Mouse (Mus musculus) CH12.LX (cell line): Measurements from ENCODE around the gene Gm21983. TPM values are rescaled to one million over a fixed set of nuclear protein-coding genes. Genes with fewer than 3 reads are reported as not detected.
A peak's percentile ranks its signal among the peaks of the same experiment; 100 is the strongest.

Experiments used
- DNase-seq: peaks from one replicate; pipeline ENCODE4 v3.0.0-alpha.2; 2013; ENCODE audit errors: extremely low read depth
- H3K27ac ChIP-seq: 2 replicates; pipeline ENCODE4 v1.5.1; 2012; ENCODE audit warnings: low read depth, mild to moderate bottlenecking, control low read depth, moderate library complexity; ENCODE audit not compliant: insufficient read depth
- H3K27me3 ChIP-seq: replicated peaks from 2 replicates; pipeline ENCODE3; 2012; ENCODE audit warnings: inconsistent platforms
- H3K36me3 ChIP-seq, 2 experiments: replicated peaks in 1 of 2; 2 replicates each; pipeline versions ENCODE3 to v1.6.1; 2012; ENCODE audit warnings: inconsistent platforms in 1 of 2, low read length in 1 of 2, mild to moderate bottlenecking in 1 of 2, mixed read lengths in 1 of 2, moderate library complexity in 1 of 2; ENCODE audit not compliant: control insufficient read depth in 1 of 2, insufficient read depth in 1 of 2
- H3K4me1 ChIP-seq, 2 experiments: 2 replicates each; pipeline ENCODE4 v1.6.1; 2012; ENCODE audit warnings: inconsistent platforms in 1 of 2, moderate library complexity in 1 of 2; ENCODE audit not compliant: insufficient read depth in 2 of 2, control insufficient read depth in 1 of 2
- H3K4me2 ChIP-seq: 2 replicates; pipeline ENCODE4 v1.6.1; 2012; ENCODE audit warnings: low read depth, mild to moderate bottlenecking, control low read depth; ENCODE audit not compliant: poor library complexity, insufficient read depth, severe bottlenecking
- H3K4me3 ChIP-seq, 3 experiments: fragments of 150-350 bp in 1 of 3; sonication (generic) in 1 of 3; replicated peaks in 1 of 3; 2 replicates each; pipeline versions ENCODE3 to v1.5.1; 2011 to 2012; ENCODE audit warnings: low read depth in 2 of 3, low read length in 2 of 3, mild to moderate bottlenecking in 2 of 3, moderate library complexity in 2 of 3, control low read depth in 1 of 3, improper control_type of control experiment in 1 of 3, inconsistent platforms in 1 of 3, mixed read lengths in 1 of 3; ENCODE audit not compliant: poor library complexity in 1 of 3
- H3K79me2 ChIP-seq: replicated peaks from 2 replicates; pipeline ENCODE4 v1.6.1; 2012; ENCODE audit warnings: mild to moderate bottlenecking, moderate library complexity; ENCODE audit not compliant: control insufficient read depth, poor library complexity, insufficient read depth, severe bottlenecking; ENCODE audit errors: extremely low read depth
- H3K9ac ChIP-seq: 2 replicates; pipeline ENCODE4 v1.6.1; 2012; ENCODE audit warnings: low read depth, mild to moderate bottlenecking, control low read depth, moderate library complexity; ENCODE audit not compliant: insufficient read depth
- H3K9me3 ChIP-seq: replicated peaks from 2 replicates; pipeline ENCODE3; 2012; ENCODE audit warnings: low read length, inconsistent platforms, mixed read lengths
- BHLHE40 ChIP-seq: IDR thresholded peaks from 2 replicates; pipeline ENCODE4 v1.6.1; 2011; ENCODE audit warnings: mild to moderate bottlenecking, low read depth, low read length, improper control_type of control experiment
- CHD1 ChIP-seq: IDR thresholded peaks from 2 replicates; pipeline ENCODE4 v1.6.1; 2012; ENCODE audit warnings: low read depth, low read length, improper control_type of control experiment, inconsistent platforms
- CHD2 ChIP-seq: IDR thresholded peaks from 2 replicates; pipeline ENCODE4 v1.6.1; 2011; ENCODE audit warnings: low read length, improper control_type of control experiment
- CTCF ChIP-seq, 2 experiments: IDR thresholded peaks in 1 of 2; conservative IDR thresholded peaks in 1 of 2; 2 replicates each; pipeline ENCODE4 v1.5.1; 2011 to 2012; ENCODE audit warnings: low read depth in 2 of 2, low read length in 2 of 2, improper control_type of control experiment in 1 of 2, inconsistent platforms in 1 of 2, mild to moderate bottlenecking in 1 of 2, moderate library complexity in 1 of 2
- ELF1 ChIP-seq: IDR thresholded peaks from 2 replicates; pipeline ENCODE4 v1.6.1; 2014; ENCODE audit warnings: low read depth, mild to moderate bottlenecking, inconsistent platforms, low read length, improper control_type of control experiment
- EP300 ChIP-seq: IDR thresholded peaks from 2 replicates; pipeline ENCODE4 v1.6.1; 2011; ENCODE audit warnings: low read length, improper control_type of control experiment
- ETS1 ChIP-seq: conservative IDR thresholded peaks from 2 replicates; pipeline ENCODE4 v1.6.1; 2012; ENCODE audit warnings: low read depth, mild to moderate bottlenecking, inconsistent platforms, low read length, improper control_type of control experiment, moderate library complexity
- GABPA ChIP-seq: IDR thresholded peaks from 2 replicates; pipeline ENCODE4 v1.6.1; 2012; ENCODE audit warnings: low read depth, low read length, improper control_type of control experiment, inconsistent platforms; ENCODE audit not compliant: insufficient replicate concordance
- HCFC1 ChIP-seq: IDR thresholded peaks from 2 replicates; pipeline ENCODE4 v1.6.1; 2012; ENCODE audit warnings: low read depth, mild to moderate bottlenecking, inconsistent platforms, low read length, improper control_type of control experiment
- JUN ChIP-seq: IDR thresholded peaks from 2 replicates; pipeline ENCODE4 v1.6.1; 2011; ENCODE audit warnings: low read depth, mild to moderate bottlenecking, low read length, improper control_type of control experiment, moderate library complexity; ENCODE audit not compliant: insufficient read depth
- JUND ChIP-seq: conservative IDR thresholded peaks from 2 replicates; pipeline ENCODE4 v1.6.1; 2011; ENCODE audit warnings: low read depth, low read length, improper control_type of control experiment
- KAT2A ChIP-seq: IDR thresholded peaks from 2 replicates; pipeline ENCODE4 v1.6.1; 2012; ENCODE audit warnings: low read length, improper control_type of control experiment, inconsistent platforms; ENCODE audit not compliant: insufficient replicate concordance
- MAFK ChIP-seq: IDR thresholded peaks from 2 replicates; pipeline ENCODE4 v1.6.1; 2011; ENCODE audit warnings: low read length, improper control_type of control experiment; ENCODE audit not compliant: insufficient replicate concordance
- MAX ChIP-seq: IDR thresholded peaks from 2 replicates; pipeline ENCODE4 v1.6.1; 2011; ENCODE audit warnings: low read length, improper control_type of control experiment
- MEF2A ChIP-seq: IDR thresholded peaks from 2 replicates; pipeline ENCODE4 v1.6.1; 2014; ENCODE audit warnings: low read depth, mild to moderate bottlenecking, inconsistent platforms, low read length, improper control_type of control experiment, borderline replicate concordance
- MYC ChIP-seq: IDR thresholded peaks from 2 replicates; pipeline ENCODE4 v1.6.1; 2011; ENCODE audit warnings: low read depth, mild to moderate bottlenecking, improper control_type of control experiment, low read length
- NELFE ChIP-seq: IDR thresholded peaks from 2 replicates; pipeline ENCODE4 v1.6.1; 2011; ENCODE audit warnings: low read depth, low read length, improper control_type of control experiment
- NRF1 ChIP-seq: IDR thresholded peaks from 2 replicates; pipeline ENCODE4 v1.6.1; 2014; ENCODE audit warnings: low read depth, mild to moderate bottlenecking, inconsistent platforms, low read length, improper control_type of control experiment, moderate library complexity
- PAX5 ChIP-seq: IDR thresholded peaks from 2 replicates; pipeline ENCODE4 v1.6.1; 2012; ENCODE audit warnings: low read length, inconsistent platforms, mixed read lengths
- POLR2A ChIP-seq: IDR thresholded peaks from 2 replicates; pipeline ENCODE4 v1.6.1; 2011; ENCODE audit warnings: low read depth, mild to moderate bottlenecking, improper control_type of control experiment, low read length
- SIN3A ChIP-seq: IDR thresholded peaks from 2 replicates; pipeline ENCODE4 v1.6.1; 2012; ENCODE audit warnings: low read length, improper control_type of control experiment, inconsistent platforms
- TBP ChIP-seq: conservative IDR thresholded peaks from 2 replicates; pipeline ENCODE4 v1.6.1; 2011; ENCODE audit warnings: low read depth, low read length, improper control_type of control experiment
- USF2 ChIP-seq: conservative IDR thresholded peaks from 2 replicates; pipeline ENCODE4 v1.6.1; 2011; ENCODE audit warnings: low read depth, low read length, improper control_type of control experiment
- ZC3H11A ChIP-seq: IDR thresholded peaks from 2 replicates; pipeline ENCODE4 v1.6.1; 2012; ENCODE audit warnings: low read depth, mild to moderate bottlenecking, inconsistent platforms, low read length, improper control_type of control experiment
- ZKSCAN1 ChIP-seq: IDR thresholded peaks from 2 replicates; pipeline ENCODE4 v1.6.1; 2012; ENCODE audit warnings: low read depth, inconsistent platforms, low read length, improper control_type of control experiment, borderline replicate concordance
- ZMIZ1 ChIP-seq: IDR thresholded peaks from 2 replicates; pipeline ENCODE4 v1.6.1; 2012; ENCODE audit warnings: low read depth, mild to moderate bottlenecking, inconsistent platforms, low read length, improper control_type of control experiment
- ZNF384 ChIP-seq: IDR thresholded peaks from 2 replicates; pipeline ENCODE4 v1.6.1; 2012; ENCODE audit warnings: low read depth, low read length, improper control_type of control experiment, inconsistent platforms
- dilution Hi-C: fragments of 300-500 bp; cut with MboI; formaldehyde crosslinking; loops from 2 replicates; pipeline ENCODE4 v1.14.3; 2020; ENCODE audit warnings: low sequenced_read_pairs; ENCODE audit not compliant: extremely low pct_unique_long_range_greater_than_20kb, extremely low pct_ligation_motif_present
- in situ Hi-C: fragments of 300-500 bp; cut with MboI; formaldehyde crosslinking; loops from 3 replicates; pipeline ENCODE4 v1.14.3; 2019; ENCODE audit warnings: low sequenced_read_pairs, low pct_ligation_motif_present, low pct_unique_long_range_greater_than_20kb, mixed read lengths
- polyA plus RNA-seq: library from polyadenylated mRNA; unstranded; fragments of >175 nt; gene quantifications from 2 replicates; pipeline ENCODE4 v1.2.1, GENCODE M21; 2012; ENCODE audit warnings: low read depth; ENCODE audit not compliant: insufficient read length
- total RNA-seq, 2 experiments: library from RNA; depleted of rRNA; stranded (reverse); fragments of 300-350 nt in 1 of 2; fragments of >200 nt in 1 of 2; gene quantifications; 2 replicates each; pipeline ENCODE4 v1.2.3; 2012 to 2014

Gm21983 gene
- total and polyA plus RNA-seq, 3 experiments = 0.13 to 0.81 TPM; not detected in 1

DNA sequence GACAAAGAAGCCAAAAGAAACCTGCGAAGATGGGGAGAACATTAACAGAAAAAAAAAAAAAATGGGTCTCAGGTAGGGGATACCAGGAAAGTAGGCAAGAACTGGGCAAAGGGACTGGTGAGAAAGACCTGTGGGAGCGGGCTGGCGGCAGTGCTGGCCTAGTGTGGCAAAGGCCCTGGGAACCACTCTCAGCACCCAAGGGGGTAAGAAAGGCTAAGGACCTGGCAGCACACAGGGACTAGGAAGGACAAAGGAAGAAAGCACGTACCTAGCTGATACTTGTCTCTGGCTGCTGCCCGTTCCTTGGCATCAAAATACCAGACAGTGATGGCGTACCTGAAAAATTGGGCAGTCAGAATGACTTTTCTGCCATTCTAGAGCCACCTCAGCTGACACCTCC lies 21.6 kb downstream of the Gm21983 start:
- H3K79me2 ChIP-seq = peaks cover 31% of the 10 kb centered on the region
- H3K9me3 ChIP-seq = no peaks in the 10 kb centered on the region
- in situ Hi-C loops = loop anchor here (5.0 kb wide), 1 partner anchor 128 kb away; no protein-coding TSS in a partner anchor
- TF ChIP-seq NELFE (0 out of 2 replicates have a peak, but pooled peaks have one; percentile 5), JUN (no peak), SIN3A (no peak)
- H3K27me3 ChIP-seq = no peaks in the 10 kb centered on the region
- no peak for DNase-seq
- peaks cover 27 to 64% of the 10 kb centered on the region in 2 experiments for H3K4me1 ChIP-seq
- no peak overlapping the region for H3K9ac ChIP-seq
- dilution Hi-C loops = no loop called here
- H3K36me3 ChIP-seq = peaks cover 36 to 88% of the 10 kb centered on the region in 2 experiments
- H3K4me2 ChIP-seq = no peak overlapping the region
- no peak overlapping the region for H3K27ac ChIP-seq
- H3K4me3 ChIP-seq = no peak overlapping the region

DNA sequence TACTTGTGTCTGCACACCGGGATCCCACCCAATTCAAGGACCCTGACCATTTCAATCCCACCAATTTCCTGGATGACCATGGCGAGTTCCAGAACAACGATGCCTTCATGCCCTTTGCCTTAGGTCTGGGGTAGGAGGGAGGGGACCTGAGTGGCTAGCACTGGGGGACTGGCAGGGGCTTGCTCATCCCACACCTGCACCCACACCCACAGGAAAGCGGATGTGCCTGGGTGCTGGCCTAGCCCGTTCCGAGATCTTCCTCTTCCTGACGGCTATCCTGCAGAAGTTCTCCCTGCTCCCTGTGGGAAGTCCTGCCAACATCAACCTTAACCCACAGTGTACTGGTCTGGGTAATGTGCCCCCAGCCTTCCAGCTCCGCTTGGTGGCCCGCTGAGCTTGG lies 22.7 kb downstream of the Gm21983 start:
- in situ Hi-C loops = loop anchor here (5.0 kb wide), 1 partner anchor 129 kb away; no protein-coding TSS in a partner anchor
- Histone ChIP-seq H3K4me1 (peaks cover 22 to 59% of the 10 kb centered on the region in 2 experiments), H3K27ac (no peak overlapping the region), H3K9me3 (no peaks in the 10 kb centered on the region), H3K4me2 (no peak overlapping the region)
- TF ChIP-seq HCFC1 (no peak), USF2 (no peak), ZNF384 (no peak), JUND (no peak), EP300 (no peak), TBP (no peak), ZMIZ1 (no peak), CHD1 (no peak), GABPA (no peak), MYC (no peak), MEF2A (no peak)
- TF ChIP-seq, all 38 proteins: peak for 0
- no peak for DNase-seq
- Histone ChIP-seq H3K36me3 (peaks cover 34 to 80% of the 10 kb centered on the region in 2 experiments), H3K27me3 (no peaks in the 10 kb centered on the region), H3K4me3 (no peak overlapping the region), H3K79me2 (peaks cover 20% of the 10 kb centered on the region), H3K9ac (no peak overlapping the region)
- dilution Hi-C loops = no loop called here

DNA sequence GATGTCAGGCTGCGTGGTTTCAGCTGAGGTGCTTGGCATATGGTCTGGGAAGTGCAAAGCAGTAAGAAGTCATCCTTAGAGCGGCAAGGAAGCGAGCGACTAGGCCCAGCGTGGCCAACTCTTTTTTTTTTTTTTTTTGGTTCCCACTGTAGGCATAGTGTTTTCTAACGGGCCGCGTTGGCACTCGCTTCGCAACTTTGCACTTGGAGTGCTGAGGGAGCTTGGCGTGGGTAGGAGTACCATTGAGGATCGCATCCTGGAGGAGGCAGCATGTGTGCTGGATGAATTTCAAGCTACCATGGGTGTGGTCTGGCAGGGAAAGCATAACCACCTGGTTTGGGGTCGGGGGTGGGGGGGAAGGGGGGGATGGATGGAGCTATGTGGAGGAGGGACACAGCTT lies 24.9 kb downstream of the Gm21983 start:
- dilution Hi-C loops (no loop called here), in situ Hi-C loops (loop anchor here (5.0 kb wide), 1 partner anchor 131 kb away; no protein-coding TSS in a partner anchor)
- no peak overlapping the region for H3K4me3 ChIP-seq
- peaks cover 31 to 62% of the 10 kb centered on the region in 2 experiments for H3K36me3 ChIP-seq
- DNase-seq = no peak
- peaks cover 3% of the 10 kb centered on the region; the same call in 1 of the 2 replicates for H3K79me2 ChIP-seq
- H3K9me3 ChIP-seq = no peaks in the 10 kb centered on the region
- H3K4me2 ChIP-seq = no peak overlapping the region
- no peak for TF ChIP-seq MAFK
- TF ChIP-seq POLR2A = no peak
- TF ChIP-seq KAT2A = no peak
- TF ChIP-seq ELF1 = no peak
- no peak for TF ChIP-seq ZNF384
- TF ChIP-seq BHLHE40 = no peak
- TF ChIP-seq ETS1 = no peak
- TF ChIP-seq JUN = no peak
- TF ChIP-seq NELFE = no peak
- no peak for TF ChIP-seq ZC3H11A
- no peak for TF ChIP-seq TBP
- TF ChIP-seq MAX = no peak
- TF ChIP-seq HCFC1 = no peak
- no peak for TF ChIP-seq CHD2
- no peak for TF ChIP-seq CTCF (conservative IDR thresholded peaks at IDR 0.05 in 1 of 2, IDR thresholded peaks at IDR 0.05 in 1 of 2; ENCODE audit: low read depth in 2 of 2, low read length in 2 of 2)
- TF ChIP-seq NRF1 = no peak
- TF ChIP-seq PAX5 = no peak
- TF ChIP-seq MYC = no peak
- TF ChIP-seq ZKSCAN1 = no peak
- TF ChIP-seq, all 38 proteins: peak for 0
- no peak overlapping the region for H3K9ac ChIP-seq
- no peak overlapping the region for H3K27ac ChIP-seq
- peaks cover 9 to 38% of the 10 kb centered on the region in 2 experiments for H3K4me1 ChIP-seq
- peaks cover 2% of the 10 kb centered on the region for H3K27me3 ChIP-seq
